Mouse (Mus musculus): ENCODE results near the gene Ptpra. TPM values are rescaled to one million over a fixed set of nuclear protein-coding genes. Genes with fewer than 3 reads are reported as not detected.

Ptpra gene
- total and polyA plus RNA-seq, 2 experiments from 2014 or later, result 144 to 147 TPM

DNA sequence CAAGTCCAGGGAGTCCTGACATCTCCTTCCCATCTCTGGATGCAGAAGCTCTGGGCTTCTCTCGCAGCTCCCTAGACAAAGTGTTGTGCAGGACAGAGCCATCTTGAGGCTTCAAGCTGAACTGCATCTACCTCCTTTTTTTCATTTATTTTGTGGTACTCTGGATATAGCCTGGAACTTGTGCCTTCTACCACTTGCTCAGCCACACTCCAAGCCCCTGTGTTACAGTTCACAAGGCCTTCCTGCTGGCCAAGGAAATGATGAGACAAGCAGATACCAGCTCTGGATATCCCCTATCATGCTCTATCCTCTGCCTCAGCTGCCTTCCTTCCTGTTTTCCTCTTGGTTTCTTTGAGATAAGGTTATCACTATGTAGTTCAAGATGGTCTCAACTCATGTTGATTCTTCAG, 147.5 kb downstream of the Ptpra start:
- Histone ChIP-seq H3K4me1 (ENCODE audit: insufficient read depth, low read length) (no peaks in the 10 kb centered on the region), H3K27me3 (ENCODE audit: insufficient read depth, low read length) (no peaks in the 10 kb centered on the region), H3K9me3 (ENCODE audit: low read length) (no peaks in the 10 kb centered on the region), H3K4me3 (ENCODE audit: low read depth, low read length) (no peak overlapping the region), H3K4me2 (ENCODE audit: low read depth, low read length, poor library complexity, severe bottlenecking) (no peak overlapping the region), H3K36me3 (ENCODE audit: insufficient read depth, low read length) (peaks cover 45% of the 10 kb centered on the region), H3K9ac (replicated peaks; ENCODE audit: low read length, poor library complexity, severe bottlenecking) (no peak overlapping the region), H3K27ac (ENCODE audit: low read depth, low read length) (no peak overlapping the region)
- DNase-seq (ENCODE audit: low spot score), result peak; percentile 64
- 9% methylated on average over 1 of the region's 1 CpGs for WGBS
- TF ChIP-seq CTCF (IDR thresholded peaks at IDR 0.05), result peak; percentile 79
- ATAC-seq (ENCODE audit: low FRiP score), result peak; percentile 52

GRCm38 (mm10) chr2:130598399-130598798, 148.3 kb downstream of the Ptpra start:
- no peak overlapping the region for H3K4me2 ChIP-seq (ENCODE audit: low read depth, low read length, poor library complexity, severe bottlenecking)
- H3K9me3 ChIP-seq (ENCODE audit: low read length), result no peaks in the 10 kb centered on the region
- TF ChIP-seq CTCF (IDR thresholded peaks at IDR 0.05), result no peak
- no peak overlapping the region for H3K4me3 ChIP-seq (ENCODE audit: low read depth, low read length)
- H3K4me1 ChIP-seq (ENCODE audit: insufficient read depth, low read length), result no peaks in the 10 kb centered on the region
- H3K9ac ChIP-seq (replicated peaks; ENCODE audit: low read length, poor library complexity, severe bottlenecking), result no peak overlapping the region
- no peak overlapping the region for H3K27ac ChIP-seq (ENCODE audit: low read depth, low read length)
- no peak for ATAC-seq (ENCODE audit: low FRiP score)
- 73% methylated on average over 3 of the region's 3 CpGs for WGBS
- H3K27me3 ChIP-seq (ENCODE audit: insufficient read depth, low read length), result no peaks in the 10 kb centered on the region
- no peak for DNase-seq (ENCODE audit: low spot score)
- peaks cover 47% of the 10 kb centered on the region for H3K36me3 ChIP-seq (ENCODE audit: insufficient read depth, low read length)

DNA sequence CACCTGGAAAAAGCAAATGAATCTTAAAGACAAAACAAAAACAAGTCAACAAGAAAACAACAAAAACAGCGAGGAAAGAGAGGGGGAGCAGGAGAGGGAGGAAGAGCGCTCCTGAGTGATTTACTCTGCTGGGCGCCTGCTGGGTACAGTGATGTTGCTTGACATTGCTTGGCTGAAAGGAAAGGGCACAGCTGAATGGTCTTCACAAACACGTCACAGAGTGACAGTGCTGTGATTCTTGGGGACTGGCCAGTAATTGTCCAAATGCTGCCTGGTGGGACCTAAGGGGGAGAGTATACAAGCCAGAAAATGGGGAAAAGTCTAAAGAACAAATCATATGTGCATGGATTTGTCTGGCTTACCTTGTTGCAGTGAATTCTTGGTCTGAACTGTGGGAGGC, 152.1 kb downstream of the Ptpra start:
- no peak for TF ChIP-seq CTCF (IDR thresholded peaks at IDR 0.05)
- DNase-seq (ENCODE audit: low spot score) (no peak), ATAC-seq (ENCODE audit: low FRiP score) (no peak)
- Histone ChIP-seq H3K36me3 (ENCODE audit: insufficient read depth, low read length) (peaks cover 36% of the 10 kb centered on the region), H3K4me3 (ENCODE audit: low read depth, low read length) (no peak overlapping the region), H3K4me2 (ENCODE audit: low read depth, low read length, poor library complexity, severe bottlenecking) (no peak overlapping the region), H3K9me3 (ENCODE audit: low read length) (no peaks in the 10 kb centered on the region), H3K27ac (ENCODE audit: low read depth, low read length) (no peak overlapping the region), H3K9ac (replicated peaks; ENCODE audit: low read length, poor library complexity, severe bottlenecking) (no peak overlapping the region), H3K4me1 (ENCODE audit: insufficient read depth, low read length) (no peaks in the 10 kb centered on the region), H3K27me3 (ENCODE audit: insufficient read depth, low read length) (no peaks in the 10 kb centered on the region)
- 86% methylated on average over 4 of the region's 4 CpGs for WGBS

Small RNA genes lying within 50 kb of the gene (microRNA-seq; reads per million reads assigned to microRNA genes)
- gene Gm23876 (ENCODE audit: borderline number of aligned reads), result not detected

Other genes with a start within 250 kb of the Ptpra start
- 104 and 139 TPM in 2 replicates for gene Nop56, start 175.8 kb upstream of the Ptpra start, total RNA-seq (2014; rRNA removed)
- 259 and 302 TPM in 2 replicates for gene Nop56, start 175.8 kb upstream of the Ptpra start, polyA plus RNA-seq (2015; fragmentation: Nextera tagmentation; extraction: Ambion mirVana)
- gene Idh3b, start 165.7 kb upstream of the Ptpra start, total RNA-seq (2014; rRNA removed), result 141 and 149 TPM in 2 replicates
- gene Idh3b, start 165.7 kb upstream of the Ptpra start, polyA plus RNA-seq (2015; fragmentation: Nextera tagmentation; extraction: Ambion mirVana), result 176 and 194 TPM in 2 replicates
- 17.2 and 22.5 TPM in 2 replicates for gene Ebf4, start 155.1 kb upstream of the Ptpra start, total RNA-seq (2014; rRNA removed)
- gene Ebf4, start 155.1 kb upstream of the Ptpra start, polyA plus RNA-seq (2015; fragmentation: Nextera tagmentation; extraction: Ambion mirVana), result 6.3 and 6.7 TPM in 2 replicates
- 25.4 and 26.2 TPM in 2 replicates for gene Cpxm1, start 52.7 kb upstream of the Ptpra start, total RNA-seq (2014; rRNA removed)
- gene Cpxm1, start 52.7 kb upstream of the Ptpra start, polyA plus RNA-seq (2015; fragmentation: Nextera tagmentation; extraction: Ambion mirVana), result 32.4 and 35.3 TPM in 2 replicates
- not detected in 2 replicates for gene Gm28372, start 45.0 kb upstream of the Ptpra start, total RNA-seq (2014; rRNA removed)
- 0.15 TPM in 1 of 2 replicates, not detected in the other for gene Gm28372, start 45.0 kb upstream of the Ptpra start, polyA plus RNA-seq (2015; fragmentation: Nextera tagmentation; extraction: Ambion mirVana)
- not detected in 2 replicates for gene 1700020A23Rik, start 45.0 kb upstream of the Ptpra start, total RNA-seq (2014; rRNA removed)
- gene 1700020A23Rik, start 45.0 kb upstream of the Ptpra start, polyA plus RNA-seq (2015; fragmentation: Nextera tagmentation; extraction: Ambion mirVana), result 0.93 TPM in 1 of 2 replicates, not detected in the other
- gene Tmem239, start 43.8 kb upstream of the Ptpra start, total RNA-seq (2014; rRNA removed), result not detected in 2 replicates
- 0.12 TPM in 1 of 2 replicates, not detected in the other for gene Tmem239, start 43.8 kb upstream of the Ptpra start, polyA plus RNA-seq (2015; fragmentation: Nextera tagmentation; extraction: Ambion mirVana)
- gene Vps16, start 25.9 kb upstream of the Ptpra start, total RNA-seq (2014; rRNA removed), result 81.2 and 83.6 TPM in 2 replicates
- 86.6 and 89.9 TPM in 2 replicates for gene Vps16, start 25.9 kb upstream of the Ptpra start, polyA plus RNA-seq (2015; fragmentation: Nextera tagmentation; extraction: Ambion mirVana)
- gene Pced1a, start 25.6 kb upstream of the Ptpra start, total RNA-seq (2014; rRNA removed), result 27.5 and 28.8 TPM in 2 replicates
- 12.0 and 12.3 TPM in 2 replicates for gene Pced1a, start 25.6 kb upstream of the Ptpra start, polyA plus RNA-seq (2015; fragmentation: Nextera tagmentation; extraction: Ambion mirVana)
- gene Mrps26, start 113.5 kb downstream of the Ptpra start, total RNA-seq (2014; rRNA removed), result 54.7 and 60.5 TPM in 2 replicates
- 128 and 131 TPM in 2 replicates for gene Mrps26, start 113.5 kb downstream of the Ptpra start, polyA plus RNA-seq (2015; fragmentation: Nextera tagmentation; extraction: Ambion mirVana)
- 0.94 and 2.5 TPM in 2 replicates for gene Oxt, start 125.9 kb downstream of the Ptpra start, total RNA-seq (2014; rRNA removed)
- gene Oxt, start 125.9 kb downstream of the Ptpra start, polyA plus RNA-seq (2015; fragmentation: Nextera tagmentation; extraction: Ambion mirVana), result 5.0 and 24.0 TPM in 2 replicates
- gene Avp, start 132.3 kb downstream of the Ptpra start, total RNA-seq (2014; rRNA removed), result 10.7 and 12.2 TPM in 2 replicates
- gene Avp, start 132.3 kb downstream of the Ptpra start, polyA plus RNA-seq (2015; fragmentation: Nextera tagmentation; extraction: Ambion mirVana), result 145 and 317 TPM in 2 replicates
- gene Fastkd5, start 179.7 kb downstream of the Ptpra start, total RNA-seq (2014; rRNA removed), result 7.9 and 8.4 TPM in 2 replicates
- 5.9 and 7.4 TPM in 2 replicates for gene Fastkd5, start 179.7 kb downstream of the Ptpra start, polyA plus RNA-seq (2015; fragmentation: Nextera tagmentation; extraction: Ambion mirVana)
- gene Ubox5, start 179.8 kb downstream of the Ptpra start, total RNA-seq (2014; rRNA removed), result 6.0 and 6.8 TPM in 2 replicates
- 5.1 and 5.5 TPM in 2 replicates for gene Ubox5, start 179.8 kb downstream of the Ptpra start, polyA plus RNA-seq (2015; fragmentation: Nextera tagmentation; extraction: Ambion mirVana)
- 65.9 and 76.6 TPM in 2 replicates for gene Lzts3, start 192.5 kb downstream of the Ptpra start, total RNA-seq (2014; rRNA removed)
- gene Lzts3, start 192.5 kb downstream of the Ptpra start, polyA plus RNA-seq (2015; fragmentation: Nextera tagmentation; extraction: Ambion mirVana), result 14.2 and 18.8 TPM in 2 replicates
- gene Ddrgk1, start 214.4 kb downstream of the Ptpra start, total RNA-seq (2014; rRNA removed), result 24.4 and 36.0 TPM in 2 replicates
- 88.6 and 90.4 TPM in 2 replicates for gene Ddrgk1, start 214.4 kb downstream of the Ptpra start, polyA plus RNA-seq (2015; fragmentation: Nextera tagmentation; extraction: Ambion mirVana)
- 140 and 160 TPM in 2 replicates for gene Itpa, start 217.3 kb downstream of the Ptpra start, total RNA-seq (2014; rRNA removed)
- gene Itpa, start 217.3 kb downstream of the Ptpra start, polyA plus RNA-seq (2015; fragmentation: Nextera tagmentation; extraction: Ambion mirVana), result 126 and 130 TPM in 2 replicates
- gene Slc4a11, start 247.2 kb downstream of the Ptpra start, total RNA-seq (2014; rRNA removed), result 0.16 and 0.33 TPM in 2 replicates
- 0.42 and 0.56 TPM in 2 replicates for gene Slc4a11, start 247.2 kb downstream of the Ptpra start, polyA plus RNA-seq (2015; fragmentation: Nextera tagmentation; extraction: Ambion mirVana)